Mouse (Mus musculus): ENCODE data around the gene Lsm14b.

The Lsm14b gene

DNA sequence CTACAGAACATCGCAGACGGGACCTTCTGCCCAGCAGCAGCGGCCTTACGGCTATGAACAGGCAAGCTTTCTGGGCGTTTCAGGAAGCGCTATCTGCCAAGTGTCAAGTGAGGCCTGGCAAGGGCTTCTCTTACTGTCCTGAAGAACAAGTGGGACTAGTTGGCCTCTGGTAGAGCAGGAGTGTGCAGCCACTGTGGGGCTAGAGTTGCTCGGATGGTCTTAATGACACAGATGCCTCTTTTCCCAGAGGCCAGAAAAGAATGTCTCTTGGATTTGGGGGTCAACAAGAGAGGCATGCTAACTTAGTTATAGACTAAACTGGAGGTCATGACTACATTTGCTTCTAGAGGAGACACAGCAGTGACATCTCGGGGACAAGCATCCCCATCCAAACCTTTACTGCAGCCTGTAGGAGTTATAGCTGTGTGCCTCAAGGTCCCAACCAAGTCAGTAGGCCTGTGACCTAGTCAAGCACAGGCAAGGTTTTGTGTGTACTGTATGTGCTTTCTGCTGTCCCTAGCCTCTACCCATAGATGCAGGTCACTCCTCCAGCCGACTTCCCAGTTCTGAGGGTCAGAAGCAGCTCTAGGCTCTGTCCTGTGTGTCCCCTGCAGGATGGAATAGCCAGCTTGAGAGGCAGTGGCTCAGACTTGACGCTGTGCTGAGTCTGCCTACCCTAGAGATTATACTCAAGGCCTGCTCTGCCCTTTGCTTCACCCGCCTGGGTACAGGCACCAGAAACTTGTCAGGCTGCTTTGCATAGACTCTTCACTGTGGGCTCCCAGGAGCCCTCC lies 38.7 kb downstream of the Lsm14b start:
- DNase-seq (ENCODE audit: low read depth), result no peak

GRCm38 (mm10) chr2:180069770-180070480 lies 45.1 kb downstream of the Lsm14b start:
- no peak for DNase-seq (ENCODE audit: low read depth)

DNA sequence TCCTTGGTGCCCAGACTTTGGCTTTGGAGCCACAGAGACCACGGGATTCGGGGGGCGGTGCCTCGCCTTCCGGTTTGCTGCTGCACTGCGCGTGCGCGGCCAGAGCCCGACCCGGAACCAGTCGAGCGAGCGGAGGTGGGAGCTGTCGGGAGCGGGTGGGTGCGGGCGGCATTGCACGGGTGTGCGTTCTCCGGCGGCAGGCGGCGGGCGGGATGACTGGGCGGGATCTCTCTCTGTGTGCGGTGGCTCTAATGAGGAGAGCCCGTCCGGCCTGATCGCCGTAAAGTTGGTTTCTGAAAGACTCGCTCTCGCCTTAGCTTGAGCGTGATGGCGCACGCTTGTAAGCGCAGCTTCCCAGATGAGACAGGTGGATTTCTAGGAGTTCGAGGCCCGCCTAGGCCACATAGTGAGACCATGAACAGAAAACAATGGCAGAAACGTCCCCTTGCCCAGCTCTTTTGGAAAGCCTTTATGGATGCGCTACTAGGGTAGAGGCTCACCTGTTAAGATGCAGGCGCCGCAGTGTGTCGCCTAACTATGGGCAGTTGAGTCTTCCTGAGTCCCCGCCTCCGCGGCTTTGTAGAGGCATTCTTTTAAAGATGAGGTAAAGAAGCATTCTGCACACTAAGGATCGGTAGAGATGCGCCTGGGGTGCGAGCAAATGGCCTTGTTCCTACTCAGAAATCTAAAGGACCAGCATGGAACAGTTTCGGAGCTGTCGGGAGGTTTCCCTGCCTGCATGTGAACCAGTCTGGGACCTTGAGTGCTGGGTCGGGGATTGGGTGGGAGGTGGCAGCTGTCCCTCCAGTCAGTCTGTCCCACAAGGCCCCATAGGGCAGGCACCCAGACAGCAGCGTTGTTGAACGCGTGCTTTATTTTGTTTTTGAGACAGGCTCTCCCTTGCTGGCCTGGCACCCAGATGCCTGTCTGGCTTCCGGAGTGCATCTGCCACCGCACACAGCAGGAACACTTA lies 46.0 kb downstream of the Lsm14b start, which contains the start of gene Mtg2:
Gene Mtg2, plus strand, starts transcription at position 108 of the 973 bp plus-strand sequence.
- DNase-seq (ENCODE audit: low read depth), result peak; percentile 93

DNA sequence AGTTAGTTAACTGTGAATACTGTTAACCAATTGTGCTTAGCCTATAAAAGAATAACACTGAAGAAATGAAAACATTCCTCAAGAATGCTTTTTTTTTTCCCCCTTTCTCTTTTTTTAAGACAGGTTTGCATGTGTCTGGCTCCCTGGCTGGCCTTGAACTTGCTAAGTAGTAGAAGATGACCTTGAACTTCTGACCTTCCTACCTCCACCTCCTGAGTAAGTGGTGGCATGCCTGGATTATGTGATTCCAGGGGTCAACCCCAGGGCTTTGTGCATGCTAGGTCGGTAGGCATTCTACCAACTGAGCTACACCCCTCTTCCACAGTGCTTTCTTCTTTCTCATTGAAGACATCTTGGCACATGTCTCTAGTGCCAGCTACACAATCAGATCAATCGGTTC lies 46.9 kb downstream of the Lsm14b start:
- DNase-seq (ENCODE audit: low read depth), result peak; percentile 10

DNA sequence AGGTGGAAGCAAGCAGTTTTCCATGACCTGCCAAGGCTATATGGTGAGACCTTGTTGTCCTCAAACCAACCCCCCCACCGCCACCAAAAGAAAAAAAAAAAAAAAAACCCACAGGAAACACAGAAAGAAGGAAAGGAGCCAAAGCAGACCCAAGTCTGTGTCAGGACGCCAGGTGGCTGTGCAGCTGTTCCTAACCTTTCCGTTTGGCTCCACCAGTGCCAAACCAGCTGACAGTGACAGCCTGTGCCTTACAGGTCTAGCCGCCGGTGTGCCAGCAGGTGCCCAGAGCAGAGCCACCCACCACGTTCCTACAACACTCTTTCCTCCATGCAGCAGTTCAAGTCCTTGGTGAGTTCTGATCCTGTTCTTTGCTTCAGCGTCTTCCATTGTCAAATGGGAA lies 48.1 kb downstream of the Lsm14b start:
- no peak for DNase-seq (ENCODE audit: low read depth)

- DNase-seq (ENCODE audit: low read depth), result no peak
These were observed 52.8 kb downstream of the Lsm14b start for GRCm38 (mm10) chr2:180077622-180078021.

- no peak for DNase-seq (ENCODE audit: low read depth)
These were observed 55.9 kb downstream of the Lsm14b start for GRCm38 (mm10) chr2:180080680-180081079.

- DNase-seq (ENCODE audit: low read depth), result no peak
These were observed 58.3 kb downstream of the Lsm14b start for GRCm38 (mm10) chr2:180083063-180083462.

DNA sequence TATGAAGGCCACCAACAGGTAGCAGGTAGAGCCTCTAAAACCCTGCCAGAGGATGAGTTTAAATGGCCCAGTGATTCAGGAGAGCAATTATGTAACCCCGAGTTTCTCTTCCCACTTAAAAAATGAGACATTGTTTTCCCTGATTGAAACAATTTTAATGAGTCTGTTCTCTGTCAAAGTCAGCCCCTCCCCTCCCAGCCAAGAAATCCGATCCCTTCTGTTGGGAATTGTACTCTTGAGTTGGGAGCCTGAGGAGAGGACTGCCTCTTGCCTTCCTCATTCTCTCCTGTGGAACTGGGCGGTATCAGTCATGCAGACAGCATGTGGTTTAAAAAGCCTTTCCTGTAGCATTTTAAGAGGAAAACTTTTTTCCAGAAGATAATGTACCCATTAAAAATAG lies 59.8 kb downstream of the Lsm14b start:
- no peak for DNase-seq (ENCODE audit: low read depth)
